Comparison of ENCODE assay signal across 19 mouse cellular contexts in genomic region chr5:114456287-114456686, GRCm38 (mm10). TPM values are rescaled to one million over a fixed set of nuclear protein-coding genes. Genes with fewer than 3 reads are reported as not detected.
DNase-seq lines count a peak whose midpoint lies in the region; ATAC-seq and TF ChIP-seq lines count a peak whose summit lies in the region.
"Had no signal": no experiment of that assay in that cellular context is flagged by ENCODE, and none has a peak within 500 bp of the region (broad histone marks: within the 10 kb centered on the region; RNA-seq: fewer than 3 reads in every experiment).

No protein-coding gene starts in this region.

- H3K36me3 ChIP-seq in intestine, postnatal 0 days (ENCODE audit: control insufficient read depth, insufficient read depth): peaks cover 18% of the 10 kb centered on the region
- H3K36me3 ChIP-seq in intestine, embryonic 15.5 days: peaks cover 10% of the 10 kb centered on the region
- peaks cover 22% of the 10 kb centered on the region for H3K36me3 ChIP-seq in midbrain, postnatal 0 days (ENCODE audit: insufficient read depth, low read length)
- peaks cover 24% of the 10 kb centered on the region for H3K36me3 ChIP-seq in midbrain, embryonic 14.5 days (ENCODE audit: control insufficient read depth, insufficient read depth, low read length)
- H3K36me3 ChIP-seq: heart, embryonic 15.5 days had no signal

- no peaks in the 10 kb centered on the region for H3K27me3 ChIP-seq in intestine, postnatal 0 days (replicated peaks; ENCODE audit: control insufficient read depth, insufficient read depth, low read length)
- no peaks in the 10 kb centered on the region for H3K27me3 ChIP-seq in intestine, embryonic 15.5 days (replicated peaks)
- H3K27me3 ChIP-seq in midbrain, postnatal 0 days (ENCODE audit: insufficient read depth, low read length): no peaks in the 10 kb centered on the region
- H3K27me3 ChIP-seq in midbrain, embryonic 14.5 days (ENCODE audit: control insufficient read depth, insufficient read depth, low read length): no peaks in the 10 kb centered on the region
- H3K27me3 ChIP-seq: embryonic facial prominence, embryonic 13.5 days; megakaryocyte, embryonic 14.5 days; neural tube, embryonic 13.5 days had no signal

- no peak for ATAC-seq in intestine, postnatal 0 days
- ATAC-seq in intestine, embryonic 15.5 days: no peak
- ATAC-seq in midbrain, postnatal 0 days (ENCODE audit: low FRiP score): no peak
- no peak for ATAC-seq in midbrain, embryonic 14.5 days (ENCODE audit: low FRiP score, low TSS enrichment)
- ATAC-seq: forebrain, embryonic 14.5 days had no signal

- peak; percentile 79 for DNase-seq in midbrain, postnatal 0 days (ENCODE audit: low spot score)
- DNase-seq in midbrain, embryonic 14.5 days: no peak
- peak; percentile 90 for DNase-seq in cerebellum, adult 9-11 months
- peak; percentile 90 for DNase-seq in retina, postnatal 1 day
- no peak for DNase-seq in heart, adult 8-10 months (ENCODE audit: low spot score)
- no peak for DNase-seq in adrenal gland, postnatal 10 days
- DNase-seq: adrenal gland, postnatal 25 days; gastrocnemius, postnatal 25 days; liver; lung, adult 2 months; thymus, postnatal 36 days had no signal

- WGBS in intestine, postnatal 0 days: 75% methylated on average over 9 of the region's 9 CpGs
- WGBS in intestine, embryonic 15.5 days: 73% methylated on average over 9 of the region's 9 CpGs
- 73% methylated on average over 9 of the region's 9 CpGs for WGBS in midbrain, postnatal 0 days
- 81% methylated on average over 9 of the region's 9 CpGs for WGBS in midbrain, embryonic 14.5 days

- peak; percentile 14; the same call in 1 of the 2 replicates for TF ChIP-seq CTCF in intestine, postnatal 0 days (IDR thresholded peaks at IDR 0.05; ENCODE audit: low read depth)
- no peak for TF ChIP-seq CTCF in midbrain, postnatal 0 days (IDR thresholded peaks at IDR 0.05)

- no peaks in the 10 kb centered on the region for H3K4me1 ChIP-seq in intestine, postnatal 0 days (replicated peaks; ENCODE audit: control insufficient read depth, insufficient read depth, low read length)
- peaks cover 9% of the 10 kb centered on the region for H3K4me1 ChIP-seq in intestine, embryonic 15.5 days (replicated peaks)
- no peaks in the 10 kb centered on the region for H3K4me1 ChIP-seq in midbrain, postnatal 0 days (ENCODE audit: insufficient read depth, low read length)
- H3K4me1 ChIP-seq in midbrain, embryonic 14.5 days (ENCODE audit: control insufficient read depth, insufficient read depth, low read length): no peaks in the 10 kb centered on the region

- no peak overlapping the region for H3K4me3 ChIP-seq in intestine, postnatal 0 days (ENCODE audit: low read depth, low read length)
- no peak overlapping the region for H3K4me3 ChIP-seq in intestine, embryonic 15.5 days (replicated peaks)
- H3K4me3 ChIP-seq in midbrain, postnatal 0 days (ENCODE audit: low read depth, low read length): no peak overlapping the region
- H3K4me3 ChIP-seq in midbrain, embryonic 14.5 days (replicated peaks; ENCODE audit: low read depth, low read length): no peak overlapping the region
- H3K4me3 ChIP-seq: embryonic facial prominence, embryonic 13.5 days; heart, embryonic 15.5 days; megakaryocyte, embryonic 14.5 days; neural tube, embryonic 13.5 days had no signal

- H3K27ac ChIP-seq in intestine, postnatal 0 days (ENCODE audit: low read depth, low read length): no peak overlapping the region
- no peak overlapping the region for H3K27ac ChIP-seq in intestine, embryonic 15.5 days
- no peak overlapping the region for H3K27ac ChIP-seq in midbrain, postnatal 0 days (ENCODE audit: low read depth, low read length)
- H3K27ac ChIP-seq in midbrain, embryonic 14.5 days (replicated peaks; ENCODE audit: low read depth, low read length): no peak overlapping the region
- H3K27ac ChIP-seq: embryonic facial prominence, embryonic 13.5 days; neural tube, embryonic 13.5 days had no signal

- no peaks in the 10 kb centered on the region for H3K9me3 ChIP-seq in intestine, postnatal 0 days (ENCODE audit: control insufficient read depth)
- H3K9me3 ChIP-seq in intestine, embryonic 15.5 days: no peaks in the 10 kb centered on the region
- H3K9me3 ChIP-seq in midbrain, postnatal 0 days (ENCODE audit: low read length): no peaks in the 10 kb centered on the region
- no peaks in the 10 kb centered on the region for H3K9me3 ChIP-seq in midbrain, embryonic 14.5 days (ENCODE audit: control insufficient read depth, low read length)
- H3K9me3 ChIP-seq: embryonic facial prominence, embryonic 13.5 days; G1E; heart, embryonic 15.5 days; megakaryocyte, embryonic 14.5 days; neural tube, embryonic 13.5 days had no signal

- no peak overlapping the region for H3K9ac ChIP-seq in intestine, postnatal 0 days (ENCODE audit: low read depth, low read length)
- no peak overlapping the region for H3K9ac ChIP-seq in intestine, embryonic 15.5 days
- no peak overlapping the region for H3K9ac ChIP-seq in midbrain, postnatal 0 days (replicated peaks; ENCODE audit: low read length, poor library complexity, severe bottlenecking)
- H3K9ac ChIP-seq in midbrain, embryonic 14.5 days (replicated peaks; ENCODE audit: low read length): no peak overlapping the region
- H3K9ac ChIP-seq: embryonic facial prominence, embryonic 13.5 days; heart, embryonic 15.5 days; neural tube, embryonic 13.5 days had no signal

- no peak overlapping the region for H3K4me2 ChIP-seq in intestine, postnatal 0 days (replicated peaks; ENCODE audit: low read depth)
- no peak overlapping the region for H3K4me2 ChIP-seq in intestine, embryonic 15.5 days (replicated peaks)
- H3K4me2 ChIP-seq in midbrain, postnatal 0 days (ENCODE audit: low read depth, low read length, poor library complexity, severe bottlenecking): no peak overlapping the region
- H3K4me2 ChIP-seq in midbrain, embryonic 14.5 days (ENCODE audit: low read length): no peak overlapping the region
- H3K4me2 ChIP-seq: embryonic facial prominence, embryonic 13.5 days; heart, embryonic 15.5 days; neural tube, embryonic 13.5 days had no signal

RNA-seq across cellular contexts. Expression of gene Mvk, which starts 12.2 kb away (rescaled TPM):
- 13.8 and 14.4 TPM in 2 replicates for polyA plus RNA-seq in intestine, postnatal 0 days (2015; fragmentation: Nextera tagmentation; extraction: Ambion mirVana)
- 59.8 and 63.5 TPM in 2 replicates for polyA plus RNA-seq in intestine, embryonic 15.5 days (2015; fragmentation: Nextera tagmentation; extraction: Ambion mirVana)
- total RNA-seq in midbrain, postnatal 0 days (2014; rRNA removed): 113 and 115 TPM in 2 replicates
- polyA plus RNA-seq in midbrain, postnatal 0 days (2015; fragmentation: Nextera tagmentation; extraction: Ambion mirVana): 70.6 and 73.0 TPM in 2 replicates
- 58.7 and 72.0 TPM in 2 replicates for polyA plus RNA-seq in midbrain, embryonic 14.5 days (2014; fragmentation: Nextera tagmentation; extraction: Ambion mirVana)
- total RNA-seq in heart, adult 8-10 months (2022): 10 to 100 TPM in 2 of 4 experiments, 1 to 10 TPM in 2; 8.3 to 12.7 (median 10.8) TPM
- 10 to 100 TPM; 18.9 to 22.8 TPM for total RNA-seq in adrenal gland, postnatal 10 days (2021)

RNA-seq across cellular contexts. Expression of gene Mmab, which starts 12.4 kb away (rescaled TPM):
- polyA plus RNA-seq in intestine, postnatal 0 days (2015; fragmentation: Nextera tagmentation; extraction: Ambion mirVana): 7.3 and 8.0 TPM in 2 replicates
- polyA plus RNA-seq in intestine, embryonic 15.5 days (2015; fragmentation: Nextera tagmentation; extraction: Ambion mirVana): 31.5 and 33.7 TPM in 2 replicates
- 28.8 and 39.9 TPM in 2 replicates for total RNA-seq in midbrain, postnatal 0 days (2014; rRNA removed)
- 38.6 and 39.0 TPM in 2 replicates for polyA plus RNA-seq in midbrain, postnatal 0 days (2015; fragmentation: Nextera tagmentation; extraction: Ambion mirVana)
- polyA plus RNA-seq in midbrain, embryonic 14.5 days (2014; fragmentation: Nextera tagmentation; extraction: Ambion mirVana): 18.2 and 26.3 TPM in 2 replicates
- total RNA-seq in heart, adult 8-10 months (2022): 10 to 100 TPM; 26.8 to 32.6 (median 27.5) TPM
- total RNA-seq in adrenal gland, postnatal 10 days (2021): 10 to 100 TPM; 15.2 to 17.5 TPM

Comparison
In these comparisons a context has a peak if more than half of its experiments do, and no peak if none do; other contexts are left out.
1. DNase-seq: peak in midbrain, postnatal 0 days (single experiment), cerebellum, adult 9-11 months (single experiment) and retina, postnatal 1 day (single experiment); none in midbrain, embryonic 14.5 days (single experiment), heart, adult 8-10 months (single experiment) and adrenal gland, postnatal 10 days (single experiment).